Mouse (Mus musculus): ENCODE data around the gene Cpsf7. TPM values are rescaled to one million over a fixed set of nuclear protein-coding genes. Genes with fewer than 3 reads are reported as not detected.

Gene Cpsf7
- polyA plus RNA-seq, 1 experiment from 2014 or later: 57.6 TPM

- Histone ChIP-seq H3K9me3 (no peaks in the 10 kb centered on the region), H3K27me3 (ENCODE audit: poor library complexity, severe bottlenecking) (no peaks in the 10 kb centered on the region), H3K36me3 (replicated peaks) (peaks cover 63% of the 10 kb centered on the region), H3K4me1 (peaks cover 11% of the 10 kb centered on the region), H3K27ac (no peak overlapping the region), H3K4me3 (no peak overlapping the region)
- DNase-seq (ENCODE audit: extremely low spot score, low spot score): no peak
- 94% methylated on average over 6 of the region's 6 CpGs for WGBS
Measured at GRCm38 (mm10) chr19:10591659-10592377, 66.8 kb downstream of the Cpsf7 start.

Other genes with a start within 250 kb of the Cpsf7 start
- gene Dagla, start 220.4 kb upstream of the Cpsf7 start, polyA plus RNA-seq (2016; fragmentation: Nextera tagmentation; extraction: Ambion mirVana): 1.7 and 1.9 TPM in 2 replicates
- 0.77 and 2.6 TPM in 2 replicates for gene Syt7, start 136.2 kb upstream of the Cpsf7 start, polyA plus RNA-seq (2016; fragmentation: Nextera tagmentation; extraction: Ambion mirVana)
- gene Lrrc10b, start 67.8 kb upstream of the Cpsf7 start, polyA plus RNA-seq (2016; fragmentation: Nextera tagmentation; extraction: Ambion mirVana): 0.44 and 0.45 TPM in 2 replicates
- gene Ppp1r32, start 42.3 kb upstream of the Cpsf7 start, polyA plus RNA-seq (2016; fragmentation: Nextera tagmentation; extraction: Ambion mirVana): 0.16 and 0.24 TPM in 2 replicates
- 64.4 and 65.8 TPM in 2 replicates for gene Sdhaf2, start 876 bp downstream of the Cpsf7 start, polyA plus RNA-seq (2016; fragmentation: Nextera tagmentation; extraction: Ambion mirVana)
- 67.1 TPM in 2 replicates for gene Tmem216, start 31.0 kb downstream of the Cpsf7 start, polyA plus RNA-seq (2016; fragmentation: Nextera tagmentation; extraction: Ambion mirVana)
- 15.3 and 16.7 TPM in 2 replicates for gene Cyb561a3, start 51.9 kb downstream of the Cpsf7 start, polyA plus RNA-seq (2016; fragmentation: Nextera tagmentation; extraction: Ambion mirVana)
- gene Tmem138, start 52.1 kb downstream of the Cpsf7 start, polyA plus RNA-seq (2016; fragmentation: Nextera tagmentation; extraction: Ambion mirVana): 62.4 and 66.2 TPM in 2 replicates
- 465 and 471 TPM in 2 replicates for gene Ddb1, start 80.1 kb downstream of the Cpsf7 start, polyA plus RNA-seq (2016; fragmentation: Nextera tagmentation; extraction: Ambion mirVana)
- gene Tkfc, start 80.4 kb downstream of the Cpsf7 start, polyA plus RNA-seq (2016; fragmentation: Nextera tagmentation; extraction: Ambion mirVana): 21.1 and 24.5 TPM in 2 replicates
- 0.38 and 0.85 TPM in 2 replicates for gene Vwce, start 108.9 kb downstream of the Cpsf7 start, polyA plus RNA-seq (2016; fragmentation: Nextera tagmentation; extraction: Ambion mirVana)
- gene Pga5, start 152.8 kb downstream of the Cpsf7 start, polyA plus RNA-seq (2016; fragmentation: Nextera tagmentation; extraction: Ambion mirVana): not detected in 2 replicates
- gene Vps37c, start 163.5 kb downstream of the Cpsf7 start, polyA plus RNA-seq (2016; fragmentation: Nextera tagmentation; extraction: Ambion mirVana): 33.5 and 36.1 TPM in 2 replicates
- not detected in 2 replicates for gene Cd5, start 213.7 kb downstream of the Cpsf7 start, polyA plus RNA-seq (2016; fragmentation: Nextera tagmentation; extraction: Ambion mirVana)